Mouse (Mus musculus) stomach, postnatal 0 days (tissue): ENCODE measurements around the gene Ccdc174.

Source experiments
- CTCF ChIP-seq: IDR thresholded peaks from 2 replicates; pipeline ENCODE4 v1.5.1; 2016; ENCODE audit warnings: antibody characterized with exemption, low read depth, mild to moderate bottlenecking, moderate library complexity
- EP300 ChIP-seq: optimal IDR thresholded peaks from 2 replicates; pipeline ENCODE3; 2016; ENCODE audit warnings: antibody characterized with exemption

DNA sequence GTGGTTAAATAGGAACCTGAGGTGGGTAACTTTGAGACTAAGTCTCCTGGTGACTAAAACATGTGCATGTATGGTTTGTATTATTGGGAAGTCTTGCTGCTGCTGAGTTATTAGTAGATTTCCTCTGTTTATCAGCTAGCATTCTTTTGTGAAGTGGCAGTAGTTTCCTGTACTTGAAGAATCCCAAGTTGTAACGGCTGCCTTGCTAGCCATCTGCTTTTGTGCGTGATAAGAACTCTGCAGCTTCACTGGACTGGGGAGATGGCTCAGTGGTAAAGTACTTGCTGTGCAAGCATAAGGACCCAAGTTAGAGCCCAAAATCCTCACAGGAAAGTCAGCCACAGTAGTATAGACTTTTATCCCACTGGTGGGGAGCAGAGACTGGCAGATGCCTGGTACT is 6.0 kb downstream of the Ccdc174 start:
- TF ChIP-seq CTCF, result no peak
- no peak for TF ChIP-seq EP300
